Mouse (Mus musculus) forebrain, embryonic 14.5 days (tissue): Measurements from ENCODE around the gene Synj1. TPM values are rescaled to one million over a fixed set of nuclear protein-coding genes. Genes with fewer than 3 reads are reported as not detected.

ENCODE experiments used
- ATAC-seq: fragments of 200-750 bp; cut with Nextera tagmentation; 2 replicates; pipeline ENCODE4 v1.8.0; 2017; ENCODE audit warnings: mild to moderate bottlenecking, moderate library complexity
- DNase-seq: peaks from one replicate; pipeline ENCODE4 v3.0.0-alpha.2; 2015; ENCODE audit warnings: low spot score
- H3K27ac ChIP-seq: fragments of 300-500 bp; sonication (generic); 2 replicates; pipeline ENCODE4 v1.5.1; 2014; ENCODE audit warnings: low read depth, mild to moderate bottlenecking, control low read depth, low read length, moderate library complexity
- H3K27me3 ChIP-seq: fragments of 300-500 bp; sonication (generic); replicated peaks from 2 replicates; pipeline ENCODE4 v1.6.1; 2014; ENCODE audit warnings: low read length, control low read depth, mixed read lengths; ENCODE audit not compliant: control insufficient read depth, insufficient read depth
- H3K36me3 ChIP-seq: fragments of 300-500 bp; sonication (generic); 2 replicates; pipeline ENCODE4 v1.6.1; 2014; ENCODE audit warnings: low read length, control low read depth; ENCODE audit not compliant: control insufficient read depth, insufficient read depth
- H3K4me1 ChIP-seq: fragments of 300-500 bp; sonication (generic); 2 replicates; pipeline ENCODE4 v1.6.1; 2014; ENCODE audit warnings: antibody characterized with exemption, low read length, control low read depth; ENCODE audit not compliant: control insufficient read depth, insufficient read depth
- H3K4me2 ChIP-seq: fragments of 300-500 bp; sonication (generic); 2 replicates; pipeline ENCODE4 v1.6.1; 2014; ENCODE audit warnings: mild to moderate bottlenecking, control low read depth, low read length
- H3K4me3 ChIP-seq: fragments of 300-500 bp; sonication (generic); 2 replicates; pipeline ENCODE4 v1.5.1; 2014; ENCODE audit warnings: low read depth, low read length, control low read depth
- H3K9ac ChIP-seq: fragments of 300-500 bp; sonication (generic); 2 replicates; pipeline ENCODE4 v1.6.1; 2014; ENCODE audit warnings: mild to moderate bottlenecking, low read length, control low read depth, moderate library complexity
- H3K9me3 ChIP-seq: fragments of 300-500 bp; sonication (generic); replicated peaks from 2 replicates; pipeline ENCODE4 v1.6.1; 2016; ENCODE audit warnings: low read length, control low read depth, mixed read lengths; ENCODE audit not compliant: control insufficient read depth
- WGBS: fragments of 180-500 bp; shearing (Covaris S2); extraction: QIAGEN DNeasy Blood & Tissue Kit; methylation state at CpG from one replicate; pipeline ENCODE4 v1.1.7; 2014; 5-methylcytosine and 5-hydroxymethylcytosine counted together
- microRNA-seq: library from miRNA; unstranded; fragments of <30 nt; microRNA quantifications from one replicate; pipeline ENCODE4, GENCODE M21; 2016
- polyA plus RNA-seq: library from polyadenylated mRNA; unstranded; fragments of >200 nt; fragmentation: Nextera tagmentation; extraction: Ambion mirVana; gene quantifications from 2 replicates; pipeline ENCODE4 v1.2.1, GENCODE M21; 2014

Synj1 gene
- polyA plus RNA-seq, 1 experiment from 2014 or later, result 29.7 TPM

DNA sequence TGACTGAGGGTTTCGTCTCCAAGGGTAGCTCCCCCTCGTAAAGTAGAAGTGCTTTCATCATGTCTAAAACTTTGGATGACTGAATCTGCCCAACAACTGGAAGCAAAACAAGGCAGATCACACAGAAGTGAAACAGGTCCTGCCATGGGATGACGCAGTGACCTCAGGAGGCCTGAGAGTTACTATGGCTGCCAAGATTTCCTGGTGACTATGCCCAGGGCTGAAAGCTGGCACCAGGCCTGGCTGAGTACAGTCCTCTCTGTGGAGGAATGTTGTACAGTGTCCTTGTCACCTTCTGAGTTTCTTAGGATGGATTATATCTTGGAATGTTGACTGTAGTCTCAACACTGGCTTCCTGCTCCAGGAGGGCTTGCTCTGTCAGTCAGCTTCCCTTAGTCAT, 113.5 kb downstream of the Synj1 start:
- no peak for DNase-seq
- Histone ChIP-seq H3K4me3 (no peak overlapping the region), H3K27ac (no peak overlapping the region), H3K4me2 (no peak overlapping the region), H3K36me3 (no peaks in the 10 kb centered on the region), H3K9me3 (no peaks in the 10 kb centered on the region), H3K9ac (no peak overlapping the region), H3K27me3 (no peaks in the 10 kb centered on the region), H3K4me1 (no peaks in the 10 kb centered on the region)
- 91% methylated on average over 3 of the region's 3 CpGs for WGBS
- no peak for ATAC-seq

DNA sequence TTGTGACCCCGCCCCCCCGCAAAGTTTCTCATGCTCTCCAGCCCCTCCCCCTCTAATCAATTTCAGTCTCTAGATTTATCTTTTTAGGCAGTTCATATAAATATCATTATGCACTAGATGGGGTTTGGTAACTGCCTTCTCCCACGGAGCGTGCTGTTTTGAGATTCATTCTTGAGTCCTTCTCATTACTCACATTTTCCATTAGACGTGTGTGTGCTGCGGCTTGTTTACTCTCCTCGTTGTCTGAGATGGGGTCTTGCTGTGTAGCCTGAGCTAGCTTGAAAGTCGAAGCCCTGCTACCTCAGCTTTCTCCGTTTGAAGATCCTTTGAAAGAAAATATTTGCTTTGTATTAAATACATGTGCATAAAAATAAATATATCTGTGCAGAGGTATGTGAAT, 117.3 kb downstream of the Synj1 start:
- H3K27me3 ChIP-seq, result no peaks in the 10 kb centered on the region
- H3K27ac ChIP-seq, result no peak overlapping the region
- no peaks in the 10 kb centered on the region for H3K36me3 ChIP-seq
- H3K4me2 ChIP-seq, result no peak overlapping the region
- H3K4me1 ChIP-seq, result no peaks in the 10 kb centered on the region
- ATAC-seq (no peak), DNase-seq (no peak)
- H3K9me3 ChIP-seq, result no peaks in the 10 kb centered on the region
- H3K4me3 ChIP-seq, result no peak overlapping the region
- no peak overlapping the region for H3K9ac ChIP-seq
- WGBS, result 67% methylated on average over 9 of the region's 9 CpGs

DNA sequence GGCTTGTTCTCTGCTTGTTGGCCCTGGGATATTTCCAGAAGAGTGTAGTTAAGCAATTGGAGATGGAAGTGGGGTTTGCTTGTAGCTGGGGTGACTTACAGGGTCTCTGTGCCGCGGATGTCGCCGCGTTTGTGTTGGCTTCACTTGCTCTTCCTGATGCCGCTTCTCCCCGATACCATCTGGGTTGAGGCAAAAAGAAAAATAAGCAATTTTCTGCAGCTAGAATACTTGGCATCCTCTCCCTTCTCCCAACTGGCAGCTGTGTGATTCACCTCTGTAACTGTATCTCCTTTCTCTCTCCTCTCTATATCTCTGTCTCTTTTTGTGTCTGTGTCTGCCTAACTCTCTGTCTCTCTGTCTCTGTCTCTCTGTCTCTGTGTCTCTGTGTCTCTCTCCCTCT, 118.1 kb downstream of the Synj1 start:
- Histone ChIP-seq H3K36me3 (no peaks in the 10 kb centered on the region), H3K27ac (no peak overlapping the region), H3K9me3 (no peaks in the 10 kb centered on the region), H3K4me1 (no peaks in the 10 kb centered on the region), H3K4me3 (no peak overlapping the region), H3K4me2 (no peak overlapping the region), H3K27me3 (no peaks in the 10 kb centered on the region), H3K9ac (no peak overlapping the region)
- whole genome bisulfite sequencing, result 76% methylated on average over 7 of the region's 7 CpGs
- DNase-seq (no peak), ATAC-seq (no peak)

DNA sequence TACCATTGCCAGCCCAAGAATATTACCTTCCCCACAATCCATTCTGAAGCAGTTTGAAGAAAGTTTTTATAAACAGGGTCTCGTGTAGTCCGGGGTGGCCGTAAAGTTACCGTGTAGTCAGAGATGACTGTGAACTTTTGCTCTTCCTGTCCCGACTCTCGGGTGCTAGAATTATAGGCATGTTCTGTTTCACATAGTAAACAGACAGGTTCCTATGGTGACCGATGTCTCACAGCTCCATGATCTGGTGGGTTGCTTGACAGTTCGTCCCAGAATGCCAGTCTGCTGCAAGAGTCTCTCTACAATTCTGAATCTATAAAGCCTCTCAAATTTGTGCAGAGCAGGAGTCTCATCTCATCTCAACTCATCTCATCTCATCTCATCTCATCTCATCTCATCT, 119.0 kb downstream of the Synj1 start:
- no peak overlapping the region for H3K4me3 ChIP-seq
- H3K9ac ChIP-seq, result no peak overlapping the region
- no peaks in the 10 kb centered on the region for H3K36me3 ChIP-seq
- H3K9me3 ChIP-seq, result no peaks in the 10 kb centered on the region
- H3K27ac ChIP-seq, result no peak overlapping the region
- H3K4me2 ChIP-seq, result no peak overlapping the region
- 88% methylated on average over 8 of the region's 8 CpGs for WGBS
- H3K27me3 ChIP-seq, result no peaks in the 10 kb centered on the region
- no peak for DNase-seq
- ATAC-seq, result no peak
- H3K4me1 ChIP-seq, result no peaks in the 10 kb centered on the region

DNA sequence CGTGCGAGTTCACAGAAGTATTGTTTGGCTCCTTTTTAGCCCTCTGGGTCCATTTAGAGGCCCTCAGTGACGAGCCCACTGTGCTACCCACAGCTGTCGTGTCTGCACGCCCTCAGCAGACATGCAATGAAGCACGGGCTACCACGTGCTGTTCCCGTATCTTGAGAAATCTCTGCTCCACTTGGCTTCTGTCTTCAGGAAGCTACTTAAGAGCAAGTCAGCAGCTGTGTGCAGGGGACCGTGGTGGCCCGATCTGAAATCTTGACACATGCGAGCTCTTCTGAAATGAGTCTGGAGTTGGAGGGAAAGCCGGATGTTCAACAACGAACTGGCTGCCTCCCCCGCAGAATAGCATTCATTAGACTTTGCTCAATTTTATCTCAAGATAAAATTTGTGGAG, 119.5 kb downstream of the Synj1 start:
- Histone ChIP-seq H3K36me3 (no peaks in the 10 kb centered on the region), H3K4me3 (no peak overlapping the region), H3K4me2 (no peak overlapping the region), H3K27ac (no peak overlapping the region), H3K27me3 (no peaks in the 10 kb centered on the region), H3K9ac (no peak overlapping the region), H3K4me1 (no peaks in the 10 kb centered on the region), H3K9me3 (no peaks in the 10 kb centered on the region)
- DNase-seq (no peak), ATAC-seq (no peak)
- 74% methylated on average over 14 of the region's 14 CpGs for WGBS

DNA sequence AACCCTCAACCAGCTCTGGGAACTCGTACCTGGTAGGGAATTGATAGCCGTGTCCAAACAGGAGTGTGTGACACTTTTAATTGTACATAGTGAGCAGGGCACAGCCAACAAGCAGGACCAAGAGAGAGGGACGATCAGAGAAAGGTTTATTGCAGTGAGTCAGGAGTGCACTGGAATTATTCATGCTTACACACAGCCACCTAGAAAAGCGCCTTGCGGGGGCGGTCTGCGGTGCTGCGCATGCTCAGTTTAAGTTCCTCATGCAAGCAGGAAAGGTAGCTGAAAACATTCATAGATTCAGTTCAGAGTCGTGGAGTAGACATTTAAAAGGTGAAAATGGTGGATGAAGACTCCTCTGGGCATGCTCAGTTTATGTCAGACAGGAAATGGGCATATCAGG, 120.4 kb downstream of the Synj1 start:
- no peaks in the 10 kb centered on the region for H3K36me3 ChIP-seq
- H3K4me3 ChIP-seq, result no peak overlapping the region
- no peak overlapping the region for H3K4me2 ChIP-seq
- ATAC-seq, result no peak
- no peaks in the 10 kb centered on the region for H3K9me3 ChIP-seq
- no peak overlapping the region for H3K27ac ChIP-seq
- 94% methylated on average over 9 of the region's 9 CpGs for WGBS
- H3K27me3 ChIP-seq, result no peaks in the 10 kb centered on the region
- no peak overlapping the region for H3K9ac ChIP-seq
- DNase-seq, result no peak
- no peaks in the 10 kb centered on the region for H3K4me1 ChIP-seq

Small RNA genes within 50 kb of the gene (microRNA-seq; reads per million reads assigned to microRNA genes)
- gene Gm22933, result not detected

Other genes starting within 250 kb of the Synj1 start
- gene Urb1, start 200.9 kb downstream of the Synj1 start, polyA plus RNA-seq, result 7.0 and 9.7 TPM in 2 replicates
- 6.1 and 6.4 TPM in 2 replicates for gene Eva1c, start 184.6 kb downstream of the Synj1 start, polyA plus RNA-seq
- gene Cfap298, start 76.2 kb downstream of the Synj1 start, polyA plus RNA-seq, result 49.0 and 60.0 TPM in 2 replicates
- gene Paxbp1, start 33.2 kb upstream of the Synj1 start, polyA plus RNA-seq, result 48.1 and 71.6 TPM in 2 replicates
- 0.48 and 1.0 TPM in 2 replicates for gene 4932438H23Rik, start 83.8 kb upstream of the Synj1 start, polyA plus RNA-seq
- 5.2 and 6.3 TPM in 2 replicates for gene Olig2, start 214.1 kb upstream of the Synj1 start, polyA plus RNA-seq